20 mouse cellular contexts compared by ENCODE assay signal in genomic region chr13:69029078-69029757, GRCm38 (mm10).
"Had no signal": no experiment of that assay in that cellular context is flagged by ENCODE, and none has a peak within 500 bp of the region (broad histone marks: within the 10 kb centered on the region; RNA-seq: fewer than 3 reads in every experiment).

No protein-coding gene starts in this region.

- H3K4me1 ChIP-seq: hindbrain, embryonic 15.5 days; limb, embryonic 12.5 days; limb, embryonic 15.5 days; liver, embryonic 15.5 days; midbrain, embryonic 12.5 days; midbrain, embryonic 15.5 days; neural tube, embryonic 12.5 days; neural tube, embryonic 15.5 days had no signal

- H3K27ac ChIP-seq: hindbrain, embryonic 15.5 days; left cerebral cortex, adult 2 months; limb, embryonic 12.5 days; limb, embryonic 15.5 days; liver, embryonic 15.5 days; macrophage; midbrain, embryonic 12.5 days; midbrain, embryonic 15.5 days; neural tube, embryonic 12.5 days; neural tube, embryonic 15.5 days had no signal

- H3K4me2 ChIP-seq: hindbrain, embryonic 15.5 days; limb, embryonic 12.5 days; limb, embryonic 15.5 days; liver, embryonic 15.5 days; lung, embryonic 14.5 days; midbrain, embryonic 12.5 days; midbrain, embryonic 15.5 days; neural tube, embryonic 12.5 days; neural tube, embryonic 15.5 days had no signal

- H3K27me3 ChIP-seq: hindbrain, embryonic 15.5 days; limb, embryonic 12.5 days; limb, embryonic 15.5 days; liver, embryonic 15.5 days; midbrain, embryonic 12.5 days; midbrain, embryonic 15.5 days; neural tube, embryonic 12.5 days; neural tube, embryonic 15.5 days had no signal

- DNase-seq: kidney, adult 11 months; kidney, adult 9 months; kidney, postnatal 25 days; layer of hippocampus, postnatal 36 days; lung, embryonic 14.5 days; right cerebral cortex, adult 18-20 months; right cerebral cortex, postnatal 14 days; right cerebral cortex, postnatal 4 days; thymus, postnatal 25 days had no signal

- H3K4me3 ChIP-seq: hindbrain, embryonic 15.5 days; left cerebral cortex, adult 2 months; limb, embryonic 12.5 days; limb, embryonic 15.5 days; liver, embryonic 15.5 days; midbrain, embryonic 12.5 days; midbrain, embryonic 15.5 days; neural tube, embryonic 12.5 days; neural tube, embryonic 15.5 days had no signal

- H3K9me3 ChIP-seq: hindbrain, embryonic 15.5 days; limb, embryonic 12.5 days; limb, embryonic 15.5 days; liver, embryonic 15.5 days; midbrain, embryonic 12.5 days; midbrain, embryonic 15.5 days; neural tube, embryonic 12.5 days; neural tube, embryonic 15.5 days had no signal

- H3K9ac ChIP-seq: hindbrain, embryonic 15.5 days; limb, embryonic 12.5 days; limb, embryonic 15.5 days; liver, embryonic 15.5 days; lung, embryonic 14.5 days; midbrain, embryonic 12.5 days; midbrain, embryonic 15.5 days; neural tube, embryonic 12.5 days; neural tube, embryonic 15.5 days had no signal

- ATAC-seq: lung, postnatal 0 days; midbrain, embryonic 15.5 days had no signal

- H3K36me3 ChIP-seq: hindbrain, embryonic 15.5 days; limb, embryonic 12.5 days; limb, embryonic 15.5 days; liver, embryonic 15.5 days; midbrain, embryonic 12.5 days; midbrain, embryonic 15.5 days; neural tube, embryonic 12.5 days; neural tube, embryonic 15.5 days had no signal
